Mouse (Mus musculus) liver, embryonic 14.5 days (tissue): ENCODE measurements around the gene Cilp.

Source experiments
- CTCF ChIP-seq: IDR thresholded peaks from 2 replicates; pipeline ENCODE4 v1.5.1; 2016; ENCODE audit warnings: antibody characterized with exemption, low read depth, control low read depth
- EP300 ChIP-seq: IDR thresholded peaks from 2 replicates; pipeline ENCODE4 v1.6.1; 2016; ENCODE audit warnings: antibody characterized with exemption, low read depth

DNA sequence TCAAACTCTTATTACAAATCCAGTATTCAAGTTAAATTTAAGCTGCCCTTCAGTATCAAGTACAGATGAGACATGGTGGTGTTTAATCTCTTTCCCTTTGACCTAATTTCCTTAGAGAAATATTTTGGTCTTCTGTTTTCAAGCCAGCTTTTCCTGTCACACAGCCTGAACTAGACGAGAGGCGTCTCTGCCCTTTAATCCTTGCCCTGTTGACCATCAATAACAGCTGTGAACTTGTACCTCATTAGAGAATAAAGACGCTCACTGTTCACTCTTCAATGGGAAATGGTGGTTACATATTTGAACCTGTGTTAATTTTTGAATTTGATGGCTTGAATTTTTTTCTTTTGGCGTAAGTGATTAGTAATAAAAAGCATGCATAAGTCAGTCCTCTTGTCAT is 39.3 kb downstream of the Cilp start:
- TF ChIP-seq CTCF (no peak), EP300 (no peak)
